In genomic region chr3:89738509-89738908, GRCm38 (mm10) we compare ENCODE assay signal across 25 mouse cellular contexts.
"Had no signal": no experiment of that assay in that cellular context is flagged by ENCODE, and none has a peak within 500 bp of the region (broad histone marks: within the 10 kb centered on the region; RNA-seq: fewer than 3 reads in every experiment).

No protein-coding gene starts in this region.

- H3K27me3 ChIP-seq: embryonic facial prominence, embryonic 12.5 days; embryonic facial prominence, embryonic 13.5 days; embryonic facial prominence, embryonic 15.5 days; forebrain, embryonic 12.5 days; forebrain, embryonic 13.5 days; forebrain, embryonic 15.5 days had no signal

- H3K9me3 ChIP-seq: embryonic facial prominence, embryonic 10.5 days; embryonic facial prominence, embryonic 12.5 days; embryonic facial prominence, embryonic 13.5 days; embryonic facial prominence, embryonic 15.5 days; forebrain, embryonic 12.5 days; forebrain, embryonic 13.5 days; forebrain, embryonic 15.5 days; heart, embryonic 10.5 days had no signal

- H3K27ac ChIP-seq: embryonic facial prominence, embryonic 10.5 days; embryonic facial prominence, embryonic 12.5 days; embryonic facial prominence, embryonic 13.5 days; embryonic facial prominence, embryonic 15.5 days; forebrain, embryonic 12.5 days; forebrain, embryonic 13.5 days; forebrain, embryonic 15.5 days; gastrocnemius, adult 2 months; heart, adult 2 months; heart, embryonic 10.5 days had no signal

- H3K9ac ChIP-seq: embryonic facial prominence, embryonic 12.5 days; embryonic facial prominence, embryonic 13.5 days; embryonic facial prominence, embryonic 15.5 days; forebrain, embryonic 12.5 days; forebrain, embryonic 13.5 days; forebrain, embryonic 15.5 days; forebrain, postnatal 0 days had no signal

- H3K4me3 ChIP-seq: embryonic facial prominence, embryonic 10.5 days; embryonic facial prominence, embryonic 12.5 days; embryonic facial prominence, embryonic 13.5 days; embryonic facial prominence, embryonic 15.5 days; erythroblast, embryonic 14.5 days; forebrain, embryonic 12.5 days; forebrain, embryonic 13.5 days; forebrain, embryonic 15.5 days; gastrocnemius, adult 2 months; heart, adult 2 months; heart, embryonic 10.5 days had no signal

- DNase-seq: cerebellum, adult 9-10 months; cerebellum, adult 9-11 months; cerebellum, postnatal 10 days; cerebellum, postnatal 14 days; cerebellum, postnatal 25 days; cerebellum, postnatal 36 days; embryo, embryonic 11 days; forebrain, postnatal 0 days; gastrocnemius, adult 2 months; gastrocnemius, postnatal 10 days; gastrocnemius, postnatal 14 days; gastrocnemius, postnatal 25 days; gastrocnemius, postnatal 36 days; heart, adult 11 months; heart, adult 18-20 months; heart, adult 2 months had no signal

- H3K4me1 ChIP-seq: embryonic facial prominence, embryonic 10.5 days; embryonic facial prominence, embryonic 12.5 days; embryonic facial prominence, embryonic 13.5 days; embryonic facial prominence, embryonic 15.5 days; forebrain, embryonic 12.5 days; forebrain, embryonic 13.5 days; forebrain, embryonic 15.5 days; heart, embryonic 10.5 days had no signal
